Mouse (Mus musculus) kidney, embryonic 14.5 days (tissue): ENCODE data around the gene Cemip. TPM values are rescaled to one million over a fixed set of nuclear protein-coding genes. Genes with fewer than 3 reads are reported as not detected.

Experiments
- ATAC-seq: fragments of 200-750 bp; cut with Nextera tagmentation; 2 replicates; pipeline ENCODE4 v1.8.0; 2017; ENCODE audit warnings: moderate number of reproducible peaks, mild to moderate bottlenecking, moderate TSS enrichment, moderate library complexity; ENCODE audit not compliant: low FRiP score, low TSS enrichment
- H3K27ac ChIP-seq: fragments of 300-500 bp; sonication (generic); 2 replicates; pipeline ENCODE4 v1.5.1; 2014; ENCODE audit warnings: low read depth, mild to moderate bottlenecking, low read length, moderate library complexity, mixed read lengths
- H3K27me3 ChIP-seq: fragments of 300-500 bp; sonication (generic); 2 replicates; pipeline ENCODE4 v1.6.1; 2014; ENCODE audit warnings: mild to moderate bottlenecking, low read length; ENCODE audit not compliant: control insufficient read depth, insufficient read depth
- H3K36me3 ChIP-seq: fragments of 300-500 bp; sonication (generic); 2 replicates; pipeline ENCODE4 v1.6.1; 2014; ENCODE audit warnings: low read length, mixed read lengths; ENCODE audit not compliant: control insufficient read depth, insufficient read depth
- H3K4me1 ChIP-seq: fragments of 300-500 bp; sonication (generic); 2 replicates; pipeline ENCODE4 v1.6.1; 2014; ENCODE audit warnings: low read length, mixed read lengths; ENCODE audit not compliant: control insufficient read depth, insufficient read depth
- H3K4me2 ChIP-seq: fragments of 300-500 bp; sonication (generic); replicated peaks from 2 replicates; pipeline ENCODE4 v1.6.1; 2014; ENCODE audit warnings: low read depth, mild to moderate bottlenecking, low read length
- H3K4me3 ChIP-seq: fragments of 300-500 bp; sonication (generic); 2 replicates; pipeline ENCODE4 v1.5.1; 2014; ENCODE audit warnings: mild to moderate bottlenecking, low read length
- H3K9ac ChIP-seq: fragments of 300-500 bp; sonication (generic); 2 replicates; pipeline ENCODE4 v1.6.1; 2014; ENCODE audit warnings: low read depth, mild to moderate bottlenecking, low read length, moderate library complexity
- H3K9me3 ChIP-seq: fragments of 300-500 bp; sonication (generic); 2 replicates; pipeline ENCODE4 v1.6.1; 2016; ENCODE audit warnings: low read length; ENCODE audit not compliant: control insufficient read depth
- WGBS: fragments of 180-500 bp; shearing (Covaris S2); extraction: QIAGEN DNeasy Blood & Tissue Kit; methylation state at CpG from one replicate; pipeline ENCODE4 v1.1.7; 2014; 5-methylcytosine and 5-hydroxymethylcytosine counted together
- polyA plus RNA-seq: library from polyadenylated mRNA; unstranded; fragments of >200 nt; fragmentation: Nextera tagmentation; extraction: Ambion mirVana; gene quantifications from 2 replicates; pipeline ENCODE4 v1.2.1, GENCODE M21; 2014

The Cemip gene
- polyA plus RNA-seq, 1 experiment from 2014 or later: 0.16 TPM

GRCm38 (mm10) chr7:83904831-83905230 lies 181.5 kb downstream of the Cemip start:
- ATAC-seq: no peak
- H3K36me3 ChIP-seq: peaks cover 13% of the 10 kb centered on the region
- H3K27ac ChIP-seq: no peak overlapping the region
- H3K4me1 ChIP-seq: no peaks in the 10 kb centered on the region
- H3K9me3 ChIP-seq: peaks cover 2% of the 10 kb centered on the region; the same call in 1 of the 2 replicates
- no peaks in the 10 kb centered on the region for H3K27me3 ChIP-seq
- H3K4me2 ChIP-seq: no peak overlapping the region
- no peak overlapping the region for H3K4me3 ChIP-seq
- H3K9ac ChIP-seq: no peak overlapping the region
- WGBS: 88% methylated on average over 3 of the region's 3 CpGs

GRCm38 (mm10) chr7:83902296-83903145 lies 183.8 kb downstream of the Cemip start:
- Histone ChIP-seq H3K9me3 (peaks cover 2% of the 10 kb centered on the region; the same call in 1 of the 2 replicates), H3K4me1 (no peaks in the 10 kb centered on the region), H3K4me3 (no peak overlapping the region), H3K27ac (no peak overlapping the region), H3K36me3 (peaks cover 36% of the 10 kb centered on the region), H3K27me3 (no peaks in the 10 kb centered on the region), H3K4me2 (no peak overlapping the region), H3K9ac (no peak overlapping the region)
- ATAC-seq: no peak
- WGBS: 78% methylated on average over 5 of the region's 5 CpGs

- H3K36me3 ChIP-seq: peaks cover 43% of the 10 kb centered on the region
- H3K4me1 ChIP-seq: no peaks in the 10 kb centered on the region
- no peak overlapping the region for H3K4me2 ChIP-seq
- H3K4me3 ChIP-seq: no peak overlapping the region
- peaks cover 2% of the 10 kb centered on the region; the same call in 1 of the 2 replicates for H3K9me3 ChIP-seq
- H3K27me3 ChIP-seq: no peaks in the 10 kb centered on the region
- 71% methylated on average over 4 of the region's 4 CpGs for WGBS
- no peak overlapping the region for H3K27ac ChIP-seq
- no peak for ATAC-seq
- no peak overlapping the region for H3K9ac ChIP-seq
Observed at GRCm38 (mm10) chr7:83901425-83901824, 184.9 kb downstream of the Cemip start.

- H3K4me3 ChIP-seq: no peak overlapping the region
- 67% methylated on average over 3 of the region's 3 CpGs for WGBS
- H3K9ac ChIP-seq: no peak overlapping the region
- H3K4me2 ChIP-seq: no peak overlapping the region
- no peaks in the 10 kb centered on the region for H3K27me3 ChIP-seq
- H3K36me3 ChIP-seq: peaks cover 50% of the 10 kb centered on the region
- no peak for ATAC-seq
- H3K9me3 ChIP-seq: no peaks in the 10 kb centered on the region
- no peak overlapping the region for H3K27ac ChIP-seq
- H3K4me1 ChIP-seq: no peaks in the 10 kb centered on the region
Observed at GRCm38 (mm10) chr7:83900519-83900918, 185.8 kb downstream of the Cemip start.

- no peak overlapping the region for H3K27ac ChIP-seq
- no peak overlapping the region for H3K4me2 ChIP-seq
- ATAC-seq: no peak
- peaks cover 5% of the 10 kb centered on the region; the same call in 1 of the 2 replicates for H3K4me1 ChIP-seq
- no peak overlapping the region for H3K9ac ChIP-seq
- no peaks in the 10 kb centered on the region for H3K27me3 ChIP-seq
- no peak overlapping the region for H3K4me3 ChIP-seq
- peaks cover 54% of the 10 kb centered on the region for H3K36me3 ChIP-seq
- 96% methylated on average over 11 of the region's 11 CpGs for WGBS
- no peaks in the 10 kb centered on the region for H3K9me3 ChIP-seq
Observed at GRCm38 (mm10) chr7:83898267-83898666, 188.0 kb downstream of the Cemip start.

GRCm38 (mm10) chr7:83896077-83896740 lies 190.1 kb downstream of the Cemip start:
- H3K27me3 ChIP-seq: no peaks in the 10 kb centered on the region
- H3K4me3 ChIP-seq: no peak overlapping the region
- no peak for ATAC-seq
- peaks cover 50% of the 10 kb centered on the region for H3K36me3 ChIP-seq
- no peaks in the 10 kb centered on the region for H3K9me3 ChIP-seq
- no peak overlapping the region for H3K27ac ChIP-seq
- no peak overlapping the region for H3K9ac ChIP-seq
- no peak overlapping the region for H3K4me2 ChIP-seq
- H3K4me1 ChIP-seq: peaks cover 9% of the 10 kb centered on the region; the same call in 1 of the 2 replicates
- WGBS: 96% methylated on average over 5 of the region's 5 CpGs

GRCm38 (mm10) chr7:83894348-83894747 lies 192.0 kb downstream of the Cemip start:
- H3K4me3 ChIP-seq: no peak overlapping the region
- H3K9me3 ChIP-seq: no peaks in the 10 kb centered on the region
- 95% methylated on average over 1 of the region's 1 CpGs for whole genome bisulfite sequencing
- peaks cover 36% of the 10 kb centered on the region for H3K36me3 ChIP-seq
- H3K9ac ChIP-seq: no peak overlapping the region
- no peak overlapping the region for H3K27ac ChIP-seq
- H3K27me3 ChIP-seq: no peaks in the 10 kb centered on the region
- H3K4me2 ChIP-seq: no peak overlapping the region
- peaks cover 9% of the 10 kb centered on the region; the same call in 1 of the 2 replicates for H3K4me1 ChIP-seq
- ATAC-seq: no peak

- Histone ChIP-seq H3K4me1 (peaks cover 9% of the 10 kb centered on the region; the same call in 1 of the 2 replicates), H3K36me3 (peaks cover 16% of the 10 kb centered on the region; the same call in 1 of the 2 replicates), H3K4me3 (peak overlapping the region; percentile 82), H3K4me2 (peak overlapping the region; percentile 79), H3K27ac (peak overlapping the region; percentile 86), H3K9ac (peak overlapping the region; percentile 85), H3K27me3 (no peaks in the 10 kb centered on the region), H3K9me3 (no peaks in the 10 kb centered on the region)
- ATAC-seq: no peak
- WGBS: 0% methylated on average over 21 of the region's 21 CpGs
Observed at GRCm38 (mm10) chr7:83892333-83892669, 194.0 kb downstream of the Cemip start.
